Mouse (Mus musculus): ENCODE measurements around the gene Capn2. TPM values are rescaled to one million over a fixed set of nuclear protein-coding genes. Genes with fewer than 3 reads are reported as not detected.

Gene Capn2
- polyA plus RNA-seq (2015; fragmentation: Illumina TruSeq; extraction: RNeasy Lipid Tissue Mini Kit (QIAGEN cat#74804); ENCODE audit: insufficient read depth, low replicate concordance), result 48.8 TPM

DNA sequence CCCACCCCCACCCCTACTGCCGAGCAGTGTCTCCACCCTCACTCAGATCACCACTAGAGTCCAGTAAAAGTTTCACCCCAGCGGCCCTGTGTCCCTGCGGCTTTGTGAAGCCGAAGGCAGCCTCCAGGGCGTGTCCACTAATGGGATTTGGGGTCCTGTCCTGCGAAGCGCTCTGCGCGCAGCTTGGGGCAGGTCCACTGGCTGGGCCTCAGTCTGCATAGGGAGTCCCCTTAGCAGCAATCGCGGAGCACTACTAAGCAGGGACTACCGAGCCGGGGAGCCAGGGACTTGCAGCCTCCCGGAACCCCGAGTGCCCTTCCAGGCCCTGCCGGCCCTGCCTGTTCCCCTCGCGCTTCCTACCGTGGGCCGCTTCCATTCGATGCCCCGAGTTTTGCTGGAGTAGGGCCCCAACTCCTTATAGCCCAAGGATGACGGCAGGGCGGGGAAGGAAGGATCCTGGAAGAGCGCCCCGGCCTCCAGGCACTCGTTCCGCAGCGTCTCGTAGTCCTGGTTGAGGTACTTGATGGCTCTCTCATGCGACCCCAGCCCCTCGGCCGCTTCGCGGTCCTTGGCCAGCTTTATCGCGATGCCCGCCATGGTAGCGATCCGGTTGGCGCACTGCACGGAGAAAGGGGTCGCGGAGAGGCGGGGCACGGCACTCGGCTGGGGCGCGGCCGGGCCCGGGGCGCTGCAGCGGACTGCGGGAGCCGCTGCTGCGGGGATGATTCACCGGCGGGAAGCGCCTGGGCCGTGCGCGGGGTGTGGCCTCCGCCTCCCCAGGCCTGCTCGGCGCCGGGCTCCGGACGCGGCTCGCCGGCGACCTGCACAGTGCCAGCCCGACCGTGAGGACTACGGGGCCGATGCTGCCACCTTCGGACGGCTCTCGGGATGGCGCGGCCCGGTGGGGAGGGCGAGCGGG lies at the start of gene Capn2:
Capn2 (minus strand) TSS at position 851 of the 919 bp plus-strand sequence.

DNA sequence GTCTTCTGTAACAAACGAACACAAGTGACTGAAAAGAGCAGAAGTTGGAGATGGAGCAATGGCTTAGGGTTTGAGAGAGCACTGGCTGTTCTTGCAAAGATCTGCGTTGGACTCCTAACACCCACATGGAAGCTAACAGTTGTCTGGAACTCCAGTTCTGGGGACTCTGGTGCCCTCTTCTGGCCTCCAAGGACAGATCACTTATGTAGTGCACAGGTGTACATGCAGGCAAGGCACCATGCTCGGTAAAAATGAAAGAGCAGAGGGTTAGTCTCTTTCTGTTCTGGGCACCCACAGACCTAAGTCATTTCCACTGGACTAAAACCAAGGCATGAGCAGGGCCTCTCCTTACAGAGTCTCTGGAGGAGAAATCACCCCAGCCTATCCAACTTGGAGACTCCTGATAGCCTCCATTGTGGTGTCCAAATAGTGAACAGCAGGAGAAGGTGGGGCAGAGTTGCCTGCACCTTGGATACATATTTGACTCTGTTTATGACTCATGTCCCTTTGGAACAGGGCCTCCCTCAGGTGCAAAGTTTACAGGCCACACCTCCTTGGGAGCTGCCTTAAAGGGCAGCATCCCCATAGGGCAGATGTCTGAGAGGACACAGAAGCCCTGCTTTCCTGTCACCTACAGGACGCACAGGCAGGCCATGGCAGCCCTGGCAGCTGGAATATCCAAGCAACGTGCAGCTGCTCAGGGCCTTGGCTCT lies 47.2 kb upstream of the Capn2 start, which contains the start of gene Capn8:
Capn8 (plus strand) TSS at position 600 of the 713 bp plus-strand sequence.

Other genes with a start within 250 kb of the Capn2 start
- 122 TPM for gene Degs1, start 234.8 kb downstream of the Capn2 start, polyA plus RNA-seq (2015; fragmentation: Illumina TruSeq; extraction: RNeasy Lipid Tissue Mini Kit (QIAGEN cat#74804); ENCODE audit: insufficient read depth, low replicate concordance)
- gene Fbxo28, start 176.0 kb downstream of the Capn2 start, polyA plus RNA-seq (2015; fragmentation: Illumina TruSeq; extraction: RNeasy Lipid Tissue Mini Kit (QIAGEN cat#74804); ENCODE audit: insufficient read depth, low replicate concordance), result 25.4 TPM
- gene Trp53bp2, start 108.4 kb downstream of the Capn2 start, polyA plus RNA-seq (2015; fragmentation: Illumina TruSeq; extraction: RNeasy Lipid Tissue Mini Kit (QIAGEN cat#74804); ENCODE audit: insufficient read depth, low replicate concordance), result 12.5 TPM
- gene Capn8, start 47.4 kb upstream of the Capn2 start, polyA plus RNA-seq (2015; fragmentation: Illumina TruSeq; extraction: RNeasy Lipid Tissue Mini Kit (QIAGEN cat#74804); ENCODE audit: insufficient read depth, low replicate concordance), result not detected
- not detected for gene Ccdc185, start 231.6 kb upstream of the Capn2 start, polyA plus RNA-seq (2015; fragmentation: Illumina TruSeq; extraction: RNeasy Lipid Tissue Mini Kit (QIAGEN cat#74804); ENCODE audit: insufficient read depth, low replicate concordance)
- 0.44 TPM for gene Susd4, start 246.3 kb upstream of the Capn2 start, polyA plus RNA-seq (2015; fragmentation: Illumina TruSeq; extraction: RNeasy Lipid Tissue Mini Kit (QIAGEN cat#74804); ENCODE audit: insufficient read depth, low replicate concordance)

Data from spleen, adult 10 weeks (tissue).